Mouse (Mus musculus) c-Kit-positive CD71-positive TER-119-positive erythroid progenitor cells, embryonic 14.5 days (primary cell): ENCODE measurements at regions not wholly inside any gene's neighbourhood (a gene's known extent, or its start where the extent isn't known, plus 50 kb on each side); places are given as distances from the start of the nearest gene placed in this dataset.

Experiments used
- DNase-seq: peaks from one replicate; pipeline ENCODE4 v3.0.0-alpha.2; 2013; ENCODE audit warnings: low spot score

DNA sequence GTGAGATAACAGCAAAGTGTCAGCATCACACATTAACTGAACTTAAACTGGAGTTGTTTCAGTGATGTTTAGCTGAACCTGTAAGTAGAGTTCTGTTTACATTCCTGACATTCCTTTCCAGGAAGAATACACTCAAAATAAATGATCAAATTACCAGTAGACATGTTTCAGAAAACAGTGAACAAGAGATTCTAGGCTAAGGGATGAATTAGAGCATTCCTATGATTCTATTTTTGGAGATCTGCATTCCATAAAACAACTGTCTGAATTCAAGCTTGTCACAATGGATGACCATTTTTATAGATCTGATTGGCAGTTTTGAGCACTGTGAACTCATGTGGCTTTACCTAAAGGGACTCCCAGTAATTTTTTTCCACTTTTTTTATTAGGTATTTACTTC, 125.0 kb upstream of the Gm765 start:
- no peak for DNase-seq

DNA sequence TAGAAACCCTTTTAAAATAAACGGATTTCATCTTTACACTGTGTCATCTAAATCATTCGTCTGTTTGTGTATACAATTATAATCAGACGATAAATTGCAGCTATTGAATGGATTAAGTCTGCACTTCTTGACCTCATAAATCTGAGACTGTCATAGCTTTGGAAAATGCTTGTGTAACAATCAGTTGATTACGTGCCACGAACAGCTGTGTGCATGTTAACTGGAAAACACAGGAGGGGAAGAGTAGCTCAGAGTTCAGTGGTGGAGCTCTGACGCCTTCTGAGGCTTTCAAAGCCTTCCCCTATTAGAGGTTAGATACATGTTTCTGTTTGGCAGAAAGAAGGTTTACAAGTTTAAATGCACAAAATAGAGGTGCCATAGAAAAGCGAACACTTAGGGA, 109.7 kb upstream of the Gm765 start:
- no peak for DNase-seq

DNA sequence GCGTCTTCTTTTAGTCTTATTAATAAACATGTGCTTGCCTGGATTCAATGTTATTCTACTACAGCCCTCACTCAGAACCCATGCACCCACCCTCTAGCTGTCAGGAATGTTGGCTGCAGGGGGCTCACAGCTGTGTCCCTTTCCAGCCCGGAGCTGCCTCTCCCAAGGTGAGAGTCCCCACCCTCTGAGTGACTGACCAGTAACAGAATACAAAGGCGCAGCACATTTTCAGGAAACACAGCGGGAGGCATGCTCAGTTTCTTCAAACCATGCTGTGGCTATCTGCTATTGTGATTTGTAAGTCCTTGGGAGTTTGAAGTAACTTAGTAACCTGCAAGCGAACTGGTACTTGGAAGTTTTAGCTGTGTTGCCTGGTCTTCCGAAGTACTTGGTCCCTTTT, 93.1 kb upstream of the Gm765 start:
- DNase-seq, result no peak

DNA sequence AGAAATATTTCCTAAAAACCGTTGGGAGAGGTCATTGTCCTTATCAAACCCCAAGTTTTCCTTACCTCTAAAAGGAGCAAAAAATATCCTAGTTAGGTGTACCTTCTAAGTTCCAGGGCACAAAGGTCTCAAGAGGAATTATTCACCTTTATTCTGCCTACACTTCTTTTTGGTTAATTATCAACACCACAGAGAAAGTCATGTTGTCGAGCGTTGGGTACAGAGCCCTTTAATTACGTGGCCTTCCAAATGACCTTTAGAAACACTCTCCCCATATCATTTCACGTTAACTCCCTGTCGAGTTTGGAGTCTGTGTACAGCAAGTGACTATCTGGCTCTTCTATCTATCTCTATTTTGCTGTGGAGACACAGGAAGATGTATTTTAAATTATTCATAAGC, 90.7 kb upstream of the Gm765 start:
- no peak for DNase-seq

DNA sequence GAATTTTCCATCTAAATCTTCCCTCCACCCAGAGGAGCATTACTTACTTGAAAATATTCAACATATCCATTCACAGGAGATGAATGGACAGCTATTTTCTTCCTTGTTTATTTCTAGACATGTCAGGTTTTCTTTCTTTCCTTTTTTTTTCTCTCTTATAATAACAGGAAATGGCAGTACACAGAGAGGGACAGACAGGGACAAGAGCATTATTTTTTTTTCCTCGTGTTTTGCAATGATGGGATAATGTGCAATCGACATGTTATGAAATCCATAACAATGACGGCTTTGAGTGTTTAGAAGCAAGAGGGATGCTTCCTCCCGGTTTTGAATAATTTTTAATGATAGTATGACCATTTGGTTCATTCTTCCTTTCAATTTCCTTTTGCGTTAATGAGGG, 86.6 kb upstream of the Gm765 start:
- DNase-seq, result no peak

DNA sequence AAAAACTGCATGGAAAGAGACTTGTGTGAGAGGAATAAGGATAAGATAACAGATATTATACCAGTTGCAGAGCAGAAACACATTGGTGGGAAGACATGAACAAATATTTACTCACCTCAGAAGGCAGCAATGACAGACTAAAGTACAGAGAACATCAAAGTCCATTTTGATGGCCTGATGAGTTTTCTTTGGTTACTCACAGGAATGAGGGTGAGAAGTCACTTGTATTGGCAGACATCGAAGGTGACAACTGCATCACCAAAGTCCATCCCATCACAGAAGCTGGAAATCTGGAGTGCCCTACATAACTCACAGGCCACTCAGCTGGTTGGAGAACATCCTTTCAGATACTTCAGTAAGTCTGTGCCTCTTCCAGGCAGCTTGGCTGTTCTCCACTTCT, 60.1 kb upstream of the Gm765 start:
- no peak for DNase-seq

DNA sequence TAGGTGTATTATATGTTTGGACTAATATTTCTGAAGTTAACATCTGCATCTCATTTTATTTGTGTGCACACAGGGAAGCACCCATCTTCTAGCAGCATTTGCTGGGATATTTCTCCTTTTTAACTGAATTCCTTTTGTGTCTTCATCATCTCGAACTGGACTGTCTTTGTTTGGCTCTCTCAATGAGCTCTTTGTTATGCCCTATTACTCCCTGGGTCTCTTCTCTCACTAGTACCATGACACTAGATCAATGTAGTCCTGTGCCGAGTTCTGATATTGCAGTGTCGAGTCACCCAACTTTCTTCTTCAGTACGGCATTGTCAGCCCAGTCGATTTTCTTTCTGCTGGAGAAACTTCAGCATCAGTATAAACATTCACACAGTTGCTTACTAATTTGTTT, 52.0 kb upstream of the Gm765 start:
- DNase-seq, result no peak
